Mouse (Mus musculus) brain, embryonic 14.5 days (tissue): ENCODE data around the gene Ddx11. TPM values are rescaled to one million over a fixed set of nuclear protein-coding genes. Genes with fewer than 3 reads are reported as not detected.

Experiments
- DNase-seq: peaks from one replicate; pipeline ENCODE4 v3.0.0-alpha.2; 2011; ENCODE audit warnings: low read depth
- CTCF ChIP-seq: fragments of 200-500 bp; IDR thresholded peaks from 2 replicates; pipeline ENCODE4 v1.5.1; 2012; ENCODE audit warnings: inconsistent platforms, mild to moderate bottlenecking, moderate library complexity, borderline replicate concordance; ENCODE audit not compliant: insufficient read depth, insufficient read length; ENCODE audit errors: extremely low read depth
- POLR2A ChIP-seq: fragments of 200-500 bp; IDR thresholded peaks from 2 replicates; pipeline ENCODE4 v1.6.1; 2012; ENCODE audit warnings: mild to moderate bottlenecking, inconsistent platforms, borderline replicate concordance; ENCODE audit not compliant: poor library complexity, insufficient read depth, insufficient read length, severe bottlenecking; ENCODE audit errors: extremely low read depth
- polyA plus RNA-seq: library from polyadenylated mRNA; depleted of rRNA; stranded (reverse); fragments of >200 nt; gene quantifications from 2 replicates; pipeline ENCODE4 v1.2.3, GENCODE M21; 2012

The Ddx11 gene
- polyA plus RNA-seq, 1 experiment, result 7.8 TPM

- TF ChIP-seq POLR2A, result no peak
- no peak for TF ChIP-seq CTCF
- DNase-seq, result peak; percentile 67
Measured at GRCm38 (mm10) chr17:66100566-66101379, 22.5 kb upstream of the Ddx11 start.

GRCm38 (mm10) chr17:66101380-66102330 lies 21.7 kb upstream of the Ddx11 start, which contains the start of gene Ndufv2:
Gene Ndufv2 (minus strand): TSS chr17:66101559.
- peak; percentile 99 for DNase-seq
- TF ChIP-seq POLR2A (peak; percentile 38; the same call in 1 of the 2 replicates), CTCF (peak; percentile 72; the same call in 1 of the 2 replicates)

DNA sequence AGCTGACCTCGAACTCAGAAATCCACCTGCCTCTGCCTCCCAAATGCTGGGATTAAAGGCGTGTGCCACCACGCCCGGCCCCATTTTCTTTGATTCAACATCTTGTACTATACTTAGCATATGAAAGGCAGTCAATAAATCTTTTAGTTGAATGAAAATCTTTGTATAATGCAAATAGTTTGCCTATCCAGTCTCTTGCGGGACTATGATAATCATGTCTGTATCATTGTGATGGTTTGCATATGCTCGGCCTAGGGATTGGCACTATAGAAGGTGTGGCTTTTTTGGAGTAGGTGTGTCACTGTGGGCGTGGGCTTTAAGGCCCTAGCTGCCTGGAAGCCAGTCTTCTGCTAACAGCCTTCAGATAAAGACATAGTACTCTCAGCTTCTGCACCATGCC lies 19.2 kb upstream of the Ddx11 start:
- TF ChIP-seq POLR2A (no peak), CTCF (no peak)
- DNase-seq, result no peak

DNA sequence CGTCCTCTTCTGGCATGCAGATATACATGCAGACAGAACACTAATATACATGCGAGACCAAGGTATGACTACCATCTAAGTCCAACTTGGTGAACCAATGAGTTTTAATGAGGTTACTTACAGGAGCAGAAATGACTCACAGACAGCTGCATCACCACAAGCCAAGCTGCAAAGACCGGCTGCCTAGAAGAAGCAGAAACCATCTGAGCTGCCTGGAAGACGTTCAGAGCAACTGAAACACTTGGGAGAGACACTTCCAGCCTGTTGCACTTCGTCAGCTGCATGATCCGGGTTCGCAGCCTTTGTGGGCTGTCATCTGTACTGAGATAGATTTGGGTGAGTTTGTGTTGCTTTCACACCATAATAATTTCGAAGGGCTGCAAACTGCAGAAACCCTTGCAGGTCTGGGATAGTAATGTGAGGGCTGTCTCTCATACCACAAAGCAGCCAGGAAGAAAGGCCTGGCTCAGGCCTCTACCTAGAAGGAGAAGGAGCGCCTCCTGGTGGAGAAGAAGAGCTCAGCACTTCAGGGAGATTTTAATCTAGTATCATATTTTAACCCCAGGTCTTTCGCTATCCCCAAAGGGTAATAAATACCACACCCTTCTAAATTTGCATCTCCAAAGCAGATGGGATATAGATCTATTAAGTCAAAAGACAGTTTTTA lies 16.6 kb upstream of the Ddx11 start:
- peak; percentile 79 for DNase-seq
- TF ChIP-seq CTCF (peak; percentile 85), POLR2A (no peak)

- no peak for DNase-seq
- TF ChIP-seq CTCF (no peak), POLR2A (no peak)
Measured at GRCm38 (mm10) chr17:66107466-66107865, 15.9 kb upstream of the Ddx11 start.

- DNase-seq, result no peak
Measured at GRCm38 (mm10) chr17:66108198-66108597, 15.1 kb upstream of the Ddx11 start.

DNA sequence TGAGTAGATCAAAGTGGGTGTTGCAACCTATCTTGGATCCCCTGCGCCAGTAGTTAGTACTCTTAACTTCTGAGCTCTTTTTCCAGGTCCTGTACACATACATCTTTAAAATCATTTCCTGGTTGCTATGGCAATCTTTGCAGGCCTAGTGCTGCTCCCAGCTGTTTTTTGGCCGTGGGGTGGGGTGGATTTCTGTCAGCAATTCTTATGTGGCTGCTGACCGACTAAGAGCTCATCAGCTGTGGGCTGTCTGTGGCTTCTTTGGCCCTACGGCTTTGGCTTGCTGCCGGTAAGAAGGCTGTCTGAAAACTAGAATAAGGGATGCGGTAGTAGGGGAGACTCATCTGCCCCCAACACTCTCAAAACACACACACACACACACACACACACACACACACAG lies 12.6 kb upstream of the Ddx11 start:
- DNase-seq, result no peak

More at GRCm38 (mm10) chr17:66108198-66108597, 15.1 kb upstream of the Ddx11 start:
- TF ChIP-seq CTCF, result no peak
- TF ChIP-seq POLR2A, result no peak

DNA sequence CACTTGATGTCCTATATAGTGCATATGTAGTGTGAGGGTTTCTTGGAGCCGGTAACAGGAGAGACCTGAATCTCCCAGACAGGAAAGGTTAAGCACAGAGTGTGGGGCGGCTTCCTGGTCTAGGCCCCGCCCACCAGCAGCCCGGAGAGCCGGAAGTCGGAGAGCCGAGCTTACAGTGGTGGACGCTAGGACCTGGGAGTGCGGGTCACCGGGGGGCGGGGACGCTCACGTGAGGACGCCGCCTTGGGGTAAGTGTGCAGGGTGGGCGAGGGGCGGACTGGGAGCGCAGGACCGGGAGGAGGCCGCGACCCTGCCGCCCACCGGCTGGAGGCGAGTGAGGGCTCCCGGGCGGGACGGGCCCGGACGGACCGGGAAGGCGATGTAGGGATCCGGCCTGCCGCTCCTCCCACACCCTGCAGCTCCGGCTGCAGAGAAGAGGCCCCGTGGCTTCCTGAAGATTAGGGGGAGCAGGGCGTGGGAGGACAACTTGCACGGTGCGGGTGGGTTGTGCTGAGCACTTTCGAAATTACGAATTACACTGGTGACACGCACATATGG lies 11.8 kb upstream of the Ddx11 start, which contains the start of gene Washc1:
TSS of gene Washc1 (plus strand) at position 144 of the 558 bp plus-strand sequence.
- no peak for TF ChIP-seq CTCF
- peak; percentile 58; the same call in 1 of the 2 replicates for TF ChIP-seq POLR2A
- DNase-seq, result peak; percentile 97

More for the DNA sequence above, 12.6 kb upstream of the Ddx11 start:
- TF ChIP-seq CTCF (no peak), POLR2A (no peak)

GRCm38 (mm10) chr17:66112166-66112565 lies 11.2 kb upstream of the Ddx11 start:
- DNase-seq, result no peak
- TF ChIP-seq POLR2A (no peak), CTCF (no peak)

DNA sequence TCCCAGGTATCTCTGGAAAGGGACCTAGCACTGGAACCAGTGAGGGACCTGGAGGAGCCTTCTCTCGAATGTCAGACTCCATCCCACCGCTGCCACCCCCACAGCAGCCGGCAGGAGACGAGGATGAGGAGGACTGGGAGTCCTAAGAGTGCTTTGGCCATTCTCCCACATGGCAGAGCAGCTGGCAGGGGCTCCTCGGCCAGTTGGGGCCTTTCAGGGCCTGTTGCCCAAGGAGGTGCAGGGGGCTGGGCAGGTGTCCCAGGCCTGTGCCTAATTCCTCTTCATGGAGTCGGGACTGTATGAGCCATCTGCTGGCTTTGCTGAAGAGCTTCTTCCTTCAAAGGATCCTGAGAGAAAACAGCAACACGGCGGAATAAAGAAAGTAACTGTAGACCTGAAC lies 4.3 kb upstream of the Ddx11 start:
- DNase-seq, result peak; percentile 3
- TF ChIP-seq POLR2A (no peak), CTCF (no peak)

- TF ChIP-seq POLR2A, result no peak
- TF ChIP-seq CTCF, result no peak
- no peak for DNase-seq
Measured at GRCm38 (mm10) chr17:66120701-66121100, 2.6 kb upstream of the Ddx11 start.

DNA sequence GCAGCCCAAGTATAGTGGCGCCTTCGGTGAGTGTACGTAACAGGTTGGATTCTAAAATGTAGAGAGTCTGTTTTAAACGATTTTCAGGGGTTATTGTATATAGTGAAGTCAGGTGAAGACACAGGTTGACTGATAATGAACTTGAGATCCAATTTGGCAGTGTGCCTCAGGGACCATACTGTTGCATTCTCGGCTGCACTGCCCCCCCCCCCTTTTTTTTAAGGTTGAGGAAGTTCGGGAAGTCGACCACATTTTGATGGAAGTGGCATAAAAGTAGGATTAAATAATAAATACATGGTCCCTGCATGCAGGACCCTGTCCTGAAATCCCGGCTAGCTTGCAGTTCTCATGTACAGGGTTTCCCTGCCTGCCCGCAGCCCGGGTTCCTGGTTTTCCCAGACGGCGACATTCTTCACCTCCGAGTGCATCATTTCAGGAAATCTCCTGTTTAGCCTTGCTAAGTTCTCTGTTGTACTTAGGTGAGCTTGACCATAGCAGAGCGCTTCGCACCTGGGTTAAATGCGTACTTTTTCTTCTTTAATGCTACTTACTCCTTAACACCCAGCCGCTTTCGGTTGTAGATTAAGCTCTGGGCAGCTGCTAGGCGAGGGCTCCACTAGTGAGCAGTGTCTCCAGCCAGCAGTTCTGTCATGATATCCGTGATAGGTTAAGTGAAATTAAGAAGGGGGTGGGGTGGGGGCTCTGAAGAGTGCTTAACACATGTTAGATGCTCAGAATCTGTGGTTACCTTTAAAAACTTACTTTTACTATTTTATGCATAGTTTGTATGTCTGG lies 693 bp downstream of the Ddx11 start:
- no peak for DNase-seq
- TF ChIP-seq CTCF (no peak), POLR2A (no peak)

DNA sequence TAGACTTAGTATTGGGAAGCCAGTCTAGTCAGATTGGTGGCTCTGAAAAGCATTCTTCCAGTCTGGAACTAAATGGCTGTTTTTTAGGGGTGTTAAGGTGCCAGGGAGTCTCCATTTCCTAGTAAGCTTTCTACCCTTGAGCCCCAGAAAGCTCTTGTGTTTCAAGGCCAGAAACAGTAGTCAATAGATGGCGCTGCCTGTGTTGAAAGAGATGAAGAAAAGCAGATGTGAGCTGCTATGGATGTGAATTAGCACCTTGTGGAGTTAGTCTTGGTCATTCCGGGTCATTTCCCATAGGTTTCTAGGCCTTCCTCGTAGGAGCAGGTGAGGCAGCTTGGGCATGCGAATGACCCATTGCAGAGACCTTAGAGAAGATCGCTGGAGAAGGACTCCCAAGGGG lies 1.9 kb downstream of the Ddx11 start:
- peak; percentile 8 for DNase-seq
- TF ChIP-seq POLR2A, result no peak
